In genomic region chr3:34465040-34465831, GRCm38 (mm10) we compare ENCODE assay signal across 14 mouse cellular contexts.
DNase-seq lines count a peak whose midpoint lies in the region; ATAC-seq lines count a peak whose summit lies in the region.
"Had no signal": no experiment of that assay in that cellular context is flagged by ENCODE, and none has a peak within 500 bp of the region (broad histone marks: within the 10 kb centered on the region; RNA-seq: fewer than 3 reads in every experiment).

No protein-coding gene starts in this region.

- H3K4me2 ChIP-seq in midbrain, embryonic 13.5 days (replicated peaks), result no peak overlapping the region
- H3K4me2 ChIP-seq in midbrain, embryonic 11.5 days, result no peak overlapping the region
- no peak overlapping the region for H3K4me2 ChIP-seq in forebrain, embryonic 11.5 days (ENCODE audit: low read depth, low read length, severe bottlenecking)
- peak overlapping the region; percentile 28; the same call in 1 of the 2 replicates for H3K4me2 ChIP-seq in hindbrain, embryonic 15.5 days
- H3K4me2 ChIP-seq in kidney, embryonic 16.5 days (replicated peaks; ENCODE audit: low read depth, low read length), result no peak overlapping the region
- H3K4me2 ChIP-seq: embryonic facial prominence, embryonic 12.5 days; liver, embryonic 13.5 days had no signal

- H3K4me1 ChIP-seq in midbrain, embryonic 13.5 days (replicated peaks), result peaks cover 16% of the 10 kb centered on the region
- H3K4me1 ChIP-seq in midbrain, embryonic 11.5 days (ENCODE audit: control insufficient read depth, insufficient read depth, low read length), result peaks cover 2% of the 10 kb centered on the region; the same call in 1 of the 2 replicates
- H3K4me1 ChIP-seq in forebrain, embryonic 11.5 days (replicated peaks; ENCODE audit: control insufficient read depth, insufficient read depth, low read length), result peaks cover 4% of the 10 kb centered on the region; the same call in 1 of the 2 replicates
- H3K4me1 ChIP-seq in hindbrain, embryonic 15.5 days (replicated peaks), result peaks cover 8% of the 10 kb centered on the region
- no peaks in the 10 kb centered on the region for H3K4me1 ChIP-seq in kidney, embryonic 16.5 days (ENCODE audit: insufficient read depth, low read length)
- H3K4me1 ChIP-seq: embryonic facial prominence, embryonic 12.5 days; liver, embryonic 13.5 days had no signal

- WGBS in midbrain, embryonic 13.5 days, result 47% methylated on average over 17 of the region's 17 CpGs
- 77% methylated on average over 17 of the region's 17 CpGs for WGBS in midbrain, embryonic 11.5 days
- WGBS in forebrain, embryonic 11.5 days, result 61% methylated on average over 17 of the region's 17 CpGs
- WGBS in hindbrain, embryonic 15.5 days, result 34% methylated on average over 17 of the region's 17 CpGs
- WGBS in kidney, embryonic 16.5 days, result 80% methylated on average over 17 of the region's 17 CpGs

- peaks cover 3% of the 10 kb centered on the region; the same call in 1 of the 2 replicates for H3K27me3 ChIP-seq in midbrain, embryonic 13.5 days
- H3K27me3 ChIP-seq in midbrain, embryonic 11.5 days (ENCODE audit: control insufficient read depth, insufficient read depth, low read length), result no peaks in the 10 kb centered on the region; the same call in 1 of the 2 replicates
- no peaks in the 10 kb centered on the region for H3K27me3 ChIP-seq in forebrain, embryonic 11.5 days (ENCODE audit: control insufficient read depth, insufficient read depth, low read length)
- H3K27me3 ChIP-seq in hindbrain, embryonic 15.5 days, result no peaks in the 10 kb centered on the region
- H3K27me3 ChIP-seq in kidney, embryonic 16.5 days (ENCODE audit: insufficient read depth, low read length), result no peaks in the 10 kb centered on the region
- H3K27me3 ChIP-seq: embryonic facial prominence, embryonic 12.5 days; liver, embryonic 13.5 days had no signal

- ATAC-seq in midbrain, embryonic 13.5 days, result peak; percentile 88
- no peak for ATAC-seq in midbrain, embryonic 11.5 days (ENCODE audit: low FRiP score)
- ATAC-seq in forebrain, embryonic 11.5 days (replicated peaks; ENCODE audit: low FRiP score), result peak; percentile 77
- peak; percentile 56; the same call in 1 of the 2 replicates for ATAC-seq in hindbrain, embryonic 15.5 days (ENCODE audit: low FRiP score, low read depth)
- ATAC-seq in kidney, embryonic 16.5 days (ENCODE audit: low FRiP score, low TSS enrichment), result no peak

- H3K9me3 ChIP-seq in midbrain, embryonic 13.5 days, result no peaks in the 10 kb centered on the region
- no peaks in the 10 kb centered on the region for H3K9me3 ChIP-seq in midbrain, embryonic 11.5 days (ENCODE audit: control insufficient read depth, low read length)
- no peaks in the 10 kb centered on the region for H3K9me3 ChIP-seq in forebrain, embryonic 11.5 days (ENCODE audit: control insufficient read depth, low read length)
- no peaks in the 10 kb centered on the region for H3K9me3 ChIP-seq in hindbrain, embryonic 15.5 days
- no peaks in the 10 kb centered on the region for H3K9me3 ChIP-seq in kidney, embryonic 16.5 days (ENCODE audit: low read length)
- H3K9me3 ChIP-seq: embryonic facial prominence, embryonic 12.5 days; liver, embryonic 13.5 days had no signal

- no peak overlapping the region for H3K4me3 ChIP-seq in midbrain, embryonic 13.5 days (replicated peaks)
- H3K4me3 ChIP-seq in midbrain, embryonic 11.5 days (ENCODE audit: low read depth, low read length), result no peak overlapping the region
- no peak overlapping the region for H3K4me3 ChIP-seq in forebrain, embryonic 11.5 days (ENCODE audit: low read depth, low read length)
- no peak overlapping the region for H3K4me3 ChIP-seq in hindbrain, embryonic 15.5 days
- no peak overlapping the region for H3K4me3 ChIP-seq in kidney, embryonic 16.5 days (ENCODE audit: low read length)
- H3K4me3 ChIP-seq: embryonic facial prominence, embryonic 12.5 days; liver, embryonic 13.5 days had no signal

- H3K9ac ChIP-seq in midbrain, embryonic 13.5 days (replicated peaks), result no peak overlapping the region
- H3K9ac ChIP-seq in midbrain, embryonic 11.5 days (ENCODE audit: low read length), result no peak overlapping the region
- no peak overlapping the region for H3K9ac ChIP-seq in forebrain, embryonic 11.5 days (ENCODE audit: low read length)
- no peak overlapping the region for H3K9ac ChIP-seq in hindbrain, embryonic 15.5 days
- no peak overlapping the region for H3K9ac ChIP-seq in kidney, embryonic 16.5 days (replicated peaks; ENCODE audit: low read length)
- H3K9ac ChIP-seq: embryonic facial prominence, embryonic 12.5 days; liver, embryonic 13.5 days had no signal

- no peak for DNase-seq in midbrain, embryonic 11.5 days (ENCODE audit: low spot score, missing footprints)
- no peak for DNase-seq in forebrain, embryonic 11.5 days (ENCODE audit: low spot score)
- peak; percentile 52 for DNase-seq in retina, embryonic 14.5 days (ENCODE audit: low spot score)
- DNase-seq in T-cell, adult 2 months (ENCODE audit: low spot score), result no peak
- DNase-seq: adrenal gland, postnatal 10 days; heart, adult 18-20 months; heart, postnatal 10 days; kidney, adult 18-20 months; liver, embryonic 13.5 days; lung, postnatal 10 days had no signal

- peak overlapping the region; percentile 45 for H3K27ac ChIP-seq in midbrain, embryonic 13.5 days
- no peak overlapping the region for H3K27ac ChIP-seq in midbrain, embryonic 11.5 days (ENCODE audit: low read depth, low read length)
- H3K27ac ChIP-seq in forebrain, embryonic 11.5 days (ENCODE audit: low read depth, low read length), result no peak overlapping the region
- no peak overlapping the region for H3K27ac ChIP-seq in hindbrain, embryonic 15.5 days (replicated peaks)
- H3K27ac ChIP-seq in kidney, embryonic 16.5 days (ENCODE audit: low read length), result no peak overlapping the region
- H3K27ac ChIP-seq: embryonic facial prominence, embryonic 12.5 days; liver, embryonic 13.5 days had no signal

- H3K36me3 ChIP-seq in midbrain, embryonic 13.5 days, result no peaks in the 10 kb centered on the region
- H3K36me3 ChIP-seq in midbrain, embryonic 11.5 days (ENCODE audit: control insufficient read depth, insufficient read depth, low read length), result no peaks in the 10 kb centered on the region
- H3K36me3 ChIP-seq in forebrain, embryonic 11.5 days (ENCODE audit: control insufficient read depth, insufficient read depth, low read length), result no peaks in the 10 kb centered on the region
- no peaks in the 10 kb centered on the region for H3K36me3 ChIP-seq in hindbrain, embryonic 15.5 days
- no peaks in the 10 kb centered on the region for H3K36me3 ChIP-seq in kidney, embryonic 16.5 days (ENCODE audit: insufficient read depth, low read length)
- H3K36me3 ChIP-seq: embryonic facial prominence, embryonic 12.5 days; liver, embryonic 13.5 days had no signal

Comparison
In these comparisons a context has a peak if more than half of its experiments do, and no peak if none do; other contexts are left out.
1. ATAC-seq: peak in midbrain, embryonic 13.5 days (single experiment), forebrain, embryonic 11.5 days (single experiment) and hindbrain, embryonic 15.5 days (single experiment); none in midbrain, embryonic 11.5 days (single experiment) and kidney, embryonic 16.5 days (single experiment).